Mouse (Mus musculus) midbrain, postnatal 0 days (tissue): ENCODE data around the gene Lgals3bp. TPM values are rescaled to one million over a fixed set of nuclear protein-coding genes. Genes with fewer than 3 reads are reported as not detected.
"Not testable (repeated sequence)": the region's sequence is repeated elsewhere in the genome, so short reads cannot be mapped to it uniquely, and the experiment has no call there.

Experiments used
- ATAC-seq: fragments of 200-750 bp; cut with Nextera tagmentation; 2 replicates; pipeline ENCODE4 v1.8.0; 2017; ENCODE audit warnings: moderate number of reproducible peaks, mild to moderate bottlenecking, moderate TSS enrichment, moderate library complexity; ENCODE audit not compliant: low FRiP score
- DNase-seq: peaks from one replicate; pipeline ENCODE4 v3.0.0-alpha.2; 2015; ENCODE audit warnings: low spot score
- H3K27ac ChIP-seq: fragments of 300-500 bp; sonication (generic); 2 replicates; pipeline ENCODE4 v1.5.1; 2014; ENCODE audit warnings: low read depth, mild to moderate bottlenecking, low read length, mixed read lengths
- H3K27me3 ChIP-seq: fragments of 300-500 bp; sonication (generic); 2 replicates; pipeline ENCODE4 v1.6.1; 2014; ENCODE audit warnings: low read length, control low read depth, mixed read lengths; ENCODE audit not compliant: insufficient read depth
- H3K36me3 ChIP-seq: fragments of 300-500 bp; sonication (generic); 2 replicates; pipeline ENCODE4 v1.6.1; 2014; ENCODE audit warnings: low read length, control low read depth, mixed read lengths; ENCODE audit not compliant: insufficient read depth
- H3K4me1 ChIP-seq: fragments of 300-500 bp; sonication (generic); 2 replicates; pipeline ENCODE4 v1.6.1; 2014; ENCODE audit warnings: mild to moderate bottlenecking, control low read depth, antibody characterized with exemption, low read length, mixed read lengths; ENCODE audit not compliant: insufficient read depth
- H3K4me2 ChIP-seq: fragments of 300-500 bp; sonication (generic); 2 replicates; pipeline ENCODE4 v1.6.1; 2014; ENCODE audit warnings: low read depth, mild to moderate bottlenecking, low read length, mixed read lengths; ENCODE audit not compliant: poor library complexity, severe bottlenecking
- H3K4me3 ChIP-seq: fragments of 300-500 bp; sonication (generic); 2 replicates; pipeline ENCODE4 v1.5.1; 2014; ENCODE audit warnings: low read depth, mild to moderate bottlenecking, low read length, moderate library complexity
- H3K9ac ChIP-seq: fragments of 300-500 bp; sonication (generic); replicated peaks from 2 replicates; pipeline ENCODE4 v1.6.1; 2014; ENCODE audit warnings: mild to moderate bottlenecking, low read length, moderate library complexity, mixed read lengths; ENCODE audit not compliant: poor library complexity, severe bottlenecking
- H3K9me3 ChIP-seq: fragments of 300-500 bp; sonication (generic); 2 replicates; pipeline ENCODE4 v1.6.1; 2016; ENCODE audit warnings: low read length, control low read depth
- CTCF ChIP-seq: IDR thresholded peaks from 2 replicates; pipeline ENCODE4 v1.5.1; 2016; ENCODE audit warnings: antibody characterized with exemption, mild to moderate bottlenecking
- WGBS: fragments of 180-500 bp; shearing (Covaris S2); extraction: QIAGEN DNeasy Blood & Tissue Kit; methylation state at CpG from one replicate; pipeline ENCODE4 v1.1.7; 2014; 5-methylcytosine and 5-hydroxymethylcytosine counted together
- polyA plus RNA-seq: library from polyadenylated mRNA; unstranded; fragments of >200 nt; fragmentation: Nextera tagmentation; extraction: Ambion mirVana; gene quantifications from 2 replicates; pipeline ENCODE4 v1.2.1, GENCODE M21; 2015
- total RNA-seq: library from RNA; depleted of rRNA; stranded (reverse); fragments of >200 nt; gene quantifications from 2 replicates; pipeline ENCODE4 v1.2.3, GENCODE M21; 2014

Lgals3bp gene
- total and polyA plus RNA-seq, 2 experiments from 2014 or later = 14.2 to 17.4 TPM

- Histone ChIP-seq H3K4me2 (no peak overlapping the region), H3K9me3 (no peaks in the 10 kb centered on the region), H3K9ac (no peak overlapping the region), H3K36me3 (peaks cover 4% of the 10 kb centered on the region; the same call in 1 of the 2 replicates), H3K27me3 (no peaks in the 10 kb centered on the region), H3K27ac (no peak overlapping the region), H3K4me1 (no peaks in the 10 kb centered on the region), H3K4me3 (no peak overlapping the region)
- WGBS = 79% methylated on average over 5 of the region's 5 CpGs
- DNase-seq (no peak), ATAC-seq (no peak)
- TF ChIP-seq CTCF = no peak
Observed at GRCm38 (mm10) chr11:118393991-118394390, 7.9 kb downstream of the Lgals3bp start.

- not testable (repeated sequence) for H3K4me2 ChIP-seq, H3K9me3 ChIP-seq, H3K27me3 ChIP-seq, H3K9ac ChIP-seq, DNase-seq, H3K27ac ChIP-seq, ATAC-seq, H3K4me1 ChIP-seq, H3K36me3 ChIP-seq, H3K4me3 ChIP-seq
- WGBS = 94% methylated on average over 13 of the region's 13 CpGs
Observed at GRCm38 (mm10) chr11:118387816-118388215, 14.1 kb downstream of the Lgals3bp start.

GRCm38 (mm10) chr11:118379251-118380009 lies 22.5 kb downstream of the Lgals3bp start:
- 0 out of 2 replicates have a peak, but pooled peaks have one; percentile 31 for ATAC-seq
- no peaks in the 10 kb centered on the region for H3K9me3 ChIP-seq
- no peaks in the 10 kb centered on the region for H3K36me3 ChIP-seq
- H3K27ac ChIP-seq = no peak overlapping the region
- H3K27me3 ChIP-seq = no peaks in the 10 kb centered on the region
- peak; percentile 86 for DNase-seq
- no peak overlapping the region for H3K4me2 ChIP-seq
- no peak overlapping the region for H3K4me3 ChIP-seq
- 43% methylated on average over 11 of the region's 11 CpGs for WGBS
- TF ChIP-seq CTCF = peak; percentile 91
- H3K4me1 ChIP-seq = no peaks in the 10 kb centered on the region
- H3K9ac ChIP-seq = no peak overlapping the region

GRCm38 (mm10) chr11:118378656-118379055 lies 23.2 kb downstream of the Lgals3bp start:
- ATAC-seq (no peak), DNase-seq (no peak)
- no peak for TF ChIP-seq CTCF
- Histone ChIP-seq H3K36me3 (no peaks in the 10 kb centered on the region), H3K4me2 (no peak overlapping the region), H3K27ac (no peak overlapping the region), H3K27me3 (no peaks in the 10 kb centered on the region), H3K4me1 (no peaks in the 10 kb centered on the region), H3K4me3 (no peak overlapping the region), H3K9me3 (no peaks in the 10 kb centered on the region), H3K9ac (no peak overlapping the region)
- WGBS = 85% methylated on average over 6 of the region's 6 CpGs

- H3K4me1 ChIP-seq, ATAC-seq, H3K27me3 ChIP-seq, H3K27ac ChIP-seq, H3K4me2 ChIP-seq, DNase-seq, H3K9me3 ChIP-seq, H3K9ac ChIP-seq, H3K4me3 ChIP-seq, H3K36me3 ChIP-seq: not testable (repeated sequence)
Observed at GRCm38 (mm10) chr11:118376323-118376722, 25.6 kb downstream of the Lgals3bp start.

- no peak for TF ChIP-seq CTCF
- WGBS = 82% methylated on average over 5 of the region's 5 CpGs
- ATAC-seq = no peak
- H3K4me1 ChIP-seq = no peaks in the 10 kb centered on the region
- H3K9ac ChIP-seq = no peak overlapping the region
- no peak overlapping the region for H3K27ac ChIP-seq
- no peaks in the 10 kb centered on the region for H3K9me3 ChIP-seq
- H3K27me3 ChIP-seq = no peaks in the 10 kb centered on the region
- H3K4me2 ChIP-seq = no peak overlapping the region
- no peak for DNase-seq
- no peaks in the 10 kb centered on the region for H3K36me3 ChIP-seq
- H3K4me3 ChIP-seq = no peak overlapping the region
Observed at GRCm38 (mm10) chr11:118375881-118376280, 26.0 kb downstream of the Lgals3bp start.
